ENCODE assay signal across 8 mouse cellular contexts in the genomic region with DNA sequence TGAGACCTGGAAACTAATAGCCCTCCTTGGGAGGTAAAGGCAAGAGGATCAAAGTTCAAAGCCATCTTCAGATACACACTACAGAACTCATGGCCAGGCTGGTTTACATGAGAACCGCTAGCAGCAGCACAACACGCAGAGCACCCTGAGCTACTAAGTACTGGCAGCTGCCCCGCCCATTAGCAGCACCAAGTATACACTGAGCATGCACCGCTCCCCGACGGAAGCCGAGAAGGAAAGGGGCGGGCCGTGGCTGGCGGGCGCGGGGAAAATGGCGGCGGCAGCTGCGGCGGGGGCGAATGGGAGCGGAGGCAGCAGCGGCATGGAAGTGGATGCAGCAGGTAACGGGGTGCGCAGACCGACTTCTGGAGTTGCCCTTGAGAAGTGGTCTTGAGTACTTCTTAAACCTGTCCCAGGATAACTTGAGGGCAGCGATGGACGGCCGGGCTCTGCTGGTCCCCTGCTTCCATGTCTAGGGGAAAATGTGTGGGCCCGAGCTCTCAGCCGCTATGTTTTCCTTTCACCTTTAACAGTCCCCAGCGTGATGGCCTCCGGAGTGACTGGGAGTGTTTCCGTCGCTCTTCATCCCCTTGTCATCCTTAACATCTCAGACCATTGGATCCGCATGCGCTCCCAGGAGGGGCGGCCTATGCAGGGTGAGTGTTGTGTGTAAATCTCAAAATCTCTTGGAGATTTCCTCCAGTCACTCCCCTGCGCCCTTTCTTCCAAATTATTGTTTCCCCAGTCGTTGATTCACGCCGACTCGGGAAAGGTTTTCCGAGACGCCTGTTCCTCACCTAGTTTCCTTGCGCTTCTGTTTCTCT. TPM values are rescaled to one million over a fixed set of nuclear protein-coding genes. Genes with fewer than 3 reads are reported as not detected.
DNase-seq lines count a peak whose midpoint lies in the region; ATAC-seq lines count a peak whose summit lies in the region.

A gene (plus strand): TSS at position 230 of the 824 bp plus-strand sequence.

- H3K4me3 ChIP-seq in brown adipose tissue, adult 24 weeks (ENCODE audit: insufficient read depth, low read depth, low read length): peak within 1 kb of the TSS; percentile 83
- peak within 1 kb of the TSS; percentile 89 for H3K4me3 ChIP-seq in heart, embryonic 13.5 days
- peak within 1 kb of the TSS; percentile 75 for H3K4me3 ChIP-seq in liver, embryonic 12.5 days
- H3K4me3 ChIP-seq in stomach, embryonic 15.5 days (replicated peaks): peak within 1 kb of the TSS; percentile 69

- DNase-seq in CD4-positive helper T cell, adult 2 months (ENCODE audit: low read depth, low spot score): peak; percentile 95
- peak; percentile 26 for DNase-seq in fat pad, adult 2 months (ENCODE audit: extremely low read depth, low read depth, low spot score)
- DNase-seq in kidney, postnatal 10 days: peak; percentile 97
- DNase-seq in natural killer cell, adult 2 months (ENCODE audit: low spot score in 2 of 2): peak; percentile 93 to 95

- peak within 1 kb of the TSS; percentile 87 for H3K4me2 ChIP-seq in heart, embryonic 13.5 days
- peak within 1 kb of the TSS; percentile 81 for H3K4me2 ChIP-seq in liver, embryonic 12.5 days
- peak within 1 kb of the TSS; percentile 71 for H3K4me2 ChIP-seq in stomach, embryonic 15.5 days

- H3K27me3 ChIP-seq in heart, embryonic 13.5 days (replicated peaks): no peaks in the 10 kb centered on the region
- H3K27me3 ChIP-seq in liver, embryonic 12.5 days (replicated peaks): no peaks in the 10 kb centered on the region
- H3K27me3 ChIP-seq in stomach, embryonic 15.5 days (replicated peaks): no peaks in the 10 kb centered on the region

- peak within 1 kb of the TSS; percentile 53 for H3K27ac ChIP-seq in brown adipose tissue, adult 24 weeks (replicated peaks; ENCODE audit: low read depth, low read length)
- peak within 1 kb of the TSS; percentile 79 for H3K27ac ChIP-seq in heart, embryonic 13.5 days (replicated peaks)
- peak within 1 kb of the TSS; percentile 66 for H3K27ac ChIP-seq in liver, embryonic 12.5 days
- peak within 1 kb of the TSS; percentile 69 for H3K27ac ChIP-seq in stomach, embryonic 15.5 days

- peaks cover 40% of the 10 kb centered on the region for H3K36me3 ChIP-seq in heart, embryonic 13.5 days
- peaks cover 40% of the 10 kb centered on the region for H3K36me3 ChIP-seq in liver, embryonic 12.5 days
- peaks cover 40% of the 10 kb centered on the region for H3K36me3 ChIP-seq in stomach, embryonic 15.5 days

- H3K9ac ChIP-seq in heart, embryonic 13.5 days: peak within 1 kb of the TSS; percentile 95
- peak within 1 kb of the TSS; percentile 80 for H3K9ac ChIP-seq in liver, embryonic 12.5 days
- peak within 1 kb of the TSS; percentile 72 for H3K9ac ChIP-seq in stomach, embryonic 15.5 days

- WGBS in heart, embryonic 13.5 days: 1% methylated on average over 42 of the region's 42 CpGs
- under 1% methylated on average over 42 of the region's 42 CpGs for WGBS in liver, embryonic 12.5 days (ENCODE audit: insufficient replicate concordance)
- under 1% methylated on average over 42 of the region's 42 CpGs for WGBS in stomach, embryonic 15.5 days

- peak; percentile 87 for ATAC-seq in heart, embryonic 13.5 days (ENCODE audit: extremely low read depth, insufficient number of reproducible peaks, low FRiP score, low TSS enrichment)
- peak; percentile 94 for ATAC-seq in liver, embryonic 12.5 days
- ATAC-seq in stomach, embryonic 15.5 days (ENCODE audit: insufficient read depth, low FRiP score, low read depth): peak; percentile 96

- H3K4me1 ChIP-seq in brown adipose tissue, adult 24 weeks (ENCODE audit: control insufficient read depth, insufficient read depth, insufficient read length, low read length): peaks cover 2% of the 10 kb centered on the region; the same call in 1 of the 2 replicates
- peaks cover 21% of the 10 kb centered on the region for H3K4me1 ChIP-seq in heart, embryonic 13.5 days
- H3K4me1 ChIP-seq in liver, embryonic 12.5 days: peaks cover 32% of the 10 kb centered on the region
- peaks cover 9% of the 10 kb centered on the region for H3K4me1 ChIP-seq in stomach, embryonic 15.5 days

- no peaks in the 10 kb centered on the region for H3K9me3 ChIP-seq in heart, embryonic 13.5 days
- H3K9me3 ChIP-seq in liver, embryonic 12.5 days (replicated peaks): no peaks in the 10 kb centered on the region
- H3K9me3 ChIP-seq in stomach, embryonic 15.5 days: no peaks in the 10 kb centered on the region

RNA-seq across cellular contexts. Expression of the gene that starts here (rescaled TPM):
- 150 and 170 TPM in 2 replicates for polyA plus RNA-seq in brown adipose tissue, adult 24 weeks (2012; ENCODE audit: insufficient read depth, insufficient read length, missing spikeins)
- polyA plus RNA-seq in heart, embryonic 13.5 days (2015; fragmentation: Nextera tagmentation; extraction: Ambion mirVana): 269 and 309 TPM in 2 replicates
- 181 and 191 TPM in 2 replicates for polyA plus RNA-seq in liver, embryonic 12.5 days (2016; fragmentation: Nextera tagmentation; extraction: Ambion mirVana)
- polyA plus RNA-seq in stomach, embryonic 15.5 days (2015; fragmentation: Nextera tagmentation; extraction: Ambion mirVana): 270 and 287 TPM in 2 replicates

Comparison
In these comparisons a context has a peak if more than half of its experiments do, and no peak if none do; other contexts are left out.
1. Peak in every context shown above with its lines: DNase-seq, ATAC-seq, H3K4me3 ChIP-seq and H3K27ac ChIP-seq.
2. DNase-seq: peak in every context shown above with its lines; median percentile 97 in kidney, postnatal 10 days; 95 in CD4-positive helper T cell, adult 2 months; 94 in natural killer cell, adult 2 months; 26 in fat pad, adult 2 months.